Mouse (Mus musculus) small intestine, adult 2 months (tissue): ENCODE measurements around the gene Adamtsl4.

ENCODE experiments used
- CTCF ChIP-seq: fragments of 200-500 bp; IDR thresholded peaks from 2 replicates; pipeline ENCODE4 v1.5.1; 2012; ENCODE audit warnings: low read depth, mild to moderate bottlenecking, control low read depth, inconsistent platforms, low read length, moderate library complexity, mixed read lengths; ENCODE audit not compliant: insufficient replicate concordance, insufficient read length; ENCODE audit errors: extremely low read depth
- POLR2A ChIP-seq: fragments of 200-500 bp; IDR thresholded peaks from 2 replicates; pipeline ENCODE4 v1.6.1; 2012; ENCODE audit warnings: low read depth, mild to moderate bottlenecking, control low read depth, inconsistent platforms, low read length, moderate library complexity

- no peak for TF ChIP-seq POLR2A
- no peak for TF ChIP-seq CTCF
Observed at GRCm38 (mm10) chr3:95709044-95709443, 21.3 kb upstream of the Adamtsl4 start.
